Mouse (Mus musculus) limb, embryonic 14.5 days (tissue): ENCODE data around the gene Gpr1. TPM values are rescaled to one million over a fixed set of nuclear protein-coding genes. Genes with fewer than 3 reads are reported as not detected.
"Not testable (repeated sequence)": the region's sequence is repeated elsewhere in the genome, so short reads cannot be mapped to it uniquely, and the experiment has no call there.

ENCODE experiments used
- ATAC-seq: fragments of 200-750 bp; cut with Nextera tagmentation; 2 replicates; pipeline ENCODE4 v1.8.0; 2017; ENCODE audit warnings: low read depth, moderate number of reproducible peaks, moderate TSS enrichment; ENCODE audit not compliant: low FRiP score
- DNase-seq: peaks from one replicate; pipeline ENCODE4 v3.0.0-alpha.2; 2015; ENCODE audit warnings: low spot score
- H3K27ac ChIP-seq: fragments of 300-500 bp; sonication (generic); replicated peaks from 2 replicates; pipeline ENCODE4 v1.5.1; 2014; ENCODE audit warnings: low read depth, mild to moderate bottlenecking, low read length, moderate library complexity, mixed read lengths
- H3K27me3 ChIP-seq: fragments of 300-500 bp; sonication (generic); 2 replicates; pipeline ENCODE4 v1.6.1; 2014; ENCODE audit warnings: low read length, mixed read lengths; ENCODE audit not compliant: control insufficient read depth, insufficient read depth
- H3K36me3 ChIP-seq: fragments of 300-500 bp; sonication (generic); 2 replicates; pipeline ENCODE4 v1.6.1; 2014; ENCODE audit warnings: mild to moderate bottlenecking, low read length, moderate library complexity, mixed read lengths; ENCODE audit not compliant: control insufficient read depth, insufficient read depth
- H3K4me1 ChIP-seq: fragments of 300-500 bp; sonication (generic); 2 replicates; pipeline ENCODE4 v1.6.1; 2014; ENCODE audit warnings: antibody characterized with exemption, low read length, mixed read lengths; ENCODE audit not compliant: control insufficient read depth, insufficient read depth
- H3K4me2 ChIP-seq: fragments of 300-500 bp; sonication (generic); replicated peaks from 2 replicates; pipeline ENCODE4 v1.6.1; 2014; ENCODE audit warnings: low read depth, mild to moderate bottlenecking, low read length, moderate library complexity; ENCODE audit not compliant: severe bottlenecking
- H3K4me3 ChIP-seq: fragments of 300-500 bp; sonication (generic); replicated peaks from 2 replicates; pipeline ENCODE4 v1.5.1; 2014; ENCODE audit warnings: low read length
- H3K9ac ChIP-seq: fragments of 300-500 bp; sonication (generic); 2 replicates; pipeline ENCODE4 v1.6.1; 2014; ENCODE audit warnings: mild to moderate bottlenecking, low read depth, low read length, moderate library complexity; ENCODE audit not compliant: severe bottlenecking
- H3K9me3 ChIP-seq: fragments of 300-500 bp; sonication (generic); 2 replicates; pipeline ENCODE4 v1.6.1; 2016; ENCODE audit warnings: low read length; ENCODE audit not compliant: control insufficient read depth
- POLR2A ChIP-seq: fragments of 200-500 bp; IDR thresholded peaks from 2 replicates; pipeline ENCODE4 v1.8.0; 2012; ENCODE audit warnings: inconsistent platforms, mild to moderate bottlenecking, moderate library complexity, borderline replicate concordance; ENCODE audit not compliant: insufficient read depth, insufficient read length; ENCODE audit errors: extremely low read depth
- WGBS: fragments of 180-500 bp; shearing (Covaris S2); extraction: QIAGEN DNeasy Blood & Tissue Kit; methylation state at CpG from one replicate; pipeline ENCODE4 v1.1.7; 2014; 5-methylcytosine and 5-hydroxymethylcytosine counted together
- polyA plus RNA-seq, 2 experiments: library from polyadenylated mRNA; depleted of rRNA in 1 of 2; stranded (reverse) in 1 of 2; unstranded in 1 of 2; fragments of >200 nt; fragmentation: Nextera tagmentation in 1 of 2; extraction: Ambion mirVana in 1 of 2; gene quantifications; 2 replicates each; pipeline versions ENCODE4 v1.2.1 to v1.2.3; 2012 to 2014

Gene Gpr1
- polyA plus RNA-seq, 2 experiments, result 0.29 to 0.34 TPM

DNA sequence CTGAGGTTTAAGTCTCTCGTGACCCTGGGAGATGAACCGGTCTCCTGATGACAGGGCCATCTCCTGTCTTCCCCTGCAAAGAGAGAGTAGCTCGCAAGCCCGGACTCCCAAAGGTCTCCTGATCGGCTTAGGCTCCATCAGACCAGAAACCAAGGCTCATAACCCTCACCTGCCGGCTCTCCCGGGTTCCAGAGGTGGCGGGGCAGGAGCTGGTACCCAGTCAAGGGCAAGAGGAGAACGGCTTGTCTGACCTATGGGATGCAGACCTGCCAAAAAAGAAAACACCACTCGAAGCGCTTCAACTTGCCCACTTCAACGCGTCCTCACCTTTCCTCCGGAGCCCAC, 38.1 kb downstream of the Gpr1 start:
- no peaks in the 10 kb centered on the region for H3K27me3 ChIP-seq
- H3K36me3 ChIP-seq, result peaks cover 36% of the 10 kb centered on the region
- ATAC-seq (peak; percentile 14), DNase-seq (no peak)
- H3K4me2 ChIP-seq, result peak overlapping the region; percentile 71
- TF ChIP-seq POLR2A, result no peak
- peaks cover 19% of the 10 kb centered on the region for H3K4me1 ChIP-seq
- H3K9me3 ChIP-seq, result no peaks in the 10 kb centered on the region
- peak overlapping the region; percentile 62 for H3K4me3 ChIP-seq
- under 1% methylated on average over 13 of the region's 14 CpGs for WGBS
- peak overlapping the region; percentile 62 for H3K27ac ChIP-seq
- H3K9ac ChIP-seq, result peak overlapping the region; percentile 88

DNA sequence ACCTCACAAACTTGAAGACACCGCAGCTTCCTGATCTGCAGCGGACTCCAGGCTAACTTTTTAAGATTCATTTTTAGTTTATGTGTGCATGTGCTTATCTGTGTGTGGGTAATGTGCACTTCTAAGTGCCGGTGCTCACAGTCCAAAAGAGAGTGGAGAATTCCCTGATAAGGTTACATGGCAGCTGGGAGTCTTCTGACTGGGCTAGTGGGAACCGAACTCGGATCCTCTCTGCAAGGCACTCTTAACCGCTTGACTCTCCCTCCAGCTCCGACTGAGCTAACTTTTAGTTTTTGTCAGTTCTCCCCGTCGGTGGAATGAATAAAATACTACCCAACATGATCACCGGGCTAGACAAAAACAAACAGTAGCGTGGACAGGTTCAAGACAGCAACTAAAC, 38.5 kb downstream of the Gpr1 start:
- H3K36me3 ChIP-seq, result peaks cover 39% of the 10 kb centered on the region
- TF ChIP-seq POLR2A, result no peak
- H3K4me2 ChIP-seq, result peak overlapping the region; percentile 71
- 10% methylated on average over 11 of the region's 11 CpGs for whole genome bisulfite sequencing
- peak overlapping the region; percentile 62 for H3K27ac ChIP-seq
- peak overlapping the region; percentile 62 for H3K4me3 ChIP-seq
- DNase-seq, result no peak
- H3K27me3 ChIP-seq, result no peaks in the 10 kb centered on the region
- peaks cover 19% of the 10 kb centered on the region for H3K4me1 ChIP-seq
- H3K9me3 ChIP-seq, result no peaks in the 10 kb centered on the region
- ATAC-seq, result no peak
- H3K9ac ChIP-seq, result peak overlapping the region; percentile 88

DNA sequence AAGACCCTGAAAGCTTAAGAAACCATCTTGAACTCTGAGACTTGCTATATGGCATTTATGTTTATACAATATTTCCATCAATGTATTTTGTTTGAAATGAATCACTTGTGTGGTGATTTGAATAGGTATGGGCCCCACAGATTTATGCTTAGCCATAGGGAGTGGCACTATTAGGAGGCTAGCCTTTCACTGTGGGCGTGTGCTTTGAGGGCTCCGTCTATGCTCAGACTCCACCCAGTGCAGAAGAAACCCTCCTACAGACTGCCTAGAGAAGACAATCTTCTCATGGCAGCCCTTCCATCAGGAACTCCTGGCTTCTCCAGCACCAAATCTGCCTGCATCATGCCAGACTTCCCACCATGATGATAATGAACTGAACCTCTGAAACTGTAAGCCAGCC, 45.7 kb downstream of the Gpr1 start:
- Histone ChIP-seq H3K4me1 (no peaks in the 10 kb centered on the region), H3K9ac (no peak overlapping the region), H3K9me3 (no peaks in the 10 kb centered on the region), H3K4me3 (no peak overlapping the region), H3K36me3 (peaks cover 77% of the 10 kb centered on the region), H3K4me2 (no peak overlapping the region), H3K27ac (no peak overlapping the region), H3K27me3 (no peaks in the 10 kb centered on the region)
- no peak for ATAC-seq
- DNase-seq, result no peak
- no peak for TF ChIP-seq POLR2A
- 88% methylated on average over 2 of the region's 2 CpGs for WGBS

DNA sequence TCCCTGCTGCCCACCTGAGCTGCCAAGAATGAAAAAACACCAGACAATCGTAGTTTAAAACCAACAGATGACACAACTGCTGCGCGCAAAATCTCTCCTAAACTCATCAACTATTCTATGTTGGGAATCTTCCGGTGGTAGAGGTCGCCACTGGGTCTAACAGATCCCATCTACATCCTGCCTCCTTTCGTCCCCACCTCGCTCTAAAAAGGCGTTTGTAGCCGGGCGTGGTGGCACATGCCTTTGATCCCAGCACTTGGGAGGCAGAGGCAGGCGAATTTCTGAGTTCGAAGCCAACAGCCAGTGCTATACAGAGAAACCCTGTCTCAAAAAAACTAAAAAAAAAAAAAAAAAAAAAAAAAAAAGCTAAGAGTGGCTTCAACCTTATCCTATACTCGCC, 74.1 kb downstream of the Gpr1 start:
- no peaks in the 10 kb centered on the region for H3K4me1 ChIP-seq
- TF ChIP-seq POLR2A, result no peak
- ATAC-seq (no peak), DNase-seq (no peak)
- whole genome bisulfite sequencing, result 95% methylated on average over 13 of the region's 13 CpGs
- H3K27me3 ChIP-seq, result no peaks in the 10 kb centered on the region
- H3K4me3 ChIP-seq, result no peak overlapping the region
- peaks cover 42% of the 10 kb centered on the region for H3K36me3 ChIP-seq
- H3K27ac ChIP-seq, result no peak overlapping the region
- no peak overlapping the region for H3K9ac ChIP-seq
- H3K9me3 ChIP-seq, result no peaks in the 10 kb centered on the region
- no peak overlapping the region for H3K4me2 ChIP-seq

DNA sequence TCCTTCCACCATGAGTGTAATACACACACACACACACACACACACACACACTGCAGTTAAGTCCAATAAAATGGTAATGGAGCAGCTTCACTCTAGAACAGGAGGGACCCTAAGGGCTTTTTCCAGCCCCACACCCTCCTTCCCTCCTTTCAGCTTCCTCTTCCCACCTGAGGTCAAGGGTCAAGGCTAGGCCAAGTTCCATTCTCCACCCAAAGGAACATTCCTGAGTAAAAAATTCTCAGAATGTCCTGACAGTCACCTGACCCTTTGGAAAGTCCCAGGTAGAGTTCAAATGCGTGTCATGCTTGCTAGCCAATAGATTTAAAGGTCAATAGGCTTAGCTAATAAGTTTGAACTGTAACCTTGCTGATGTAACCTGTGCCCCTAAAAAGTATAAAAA, 75.8 kb downstream of the Gpr1 start:
- not testable (repeated sequence) for H3K4me1 ChIP-seq, H3K27me3 ChIP-seq, H3K9me3 ChIP-seq, H3K27ac ChIP-seq, ATAC-seq, H3K9ac ChIP-seq, DNase-seq, H3K4me3 ChIP-seq, H3K4me2 ChIP-seq
- peaks cover 27% of the 10 kb centered on the region for H3K36me3 ChIP-seq
- 90% methylated on average over 1 of the region's 1 CpGs for WGBS

DNA sequence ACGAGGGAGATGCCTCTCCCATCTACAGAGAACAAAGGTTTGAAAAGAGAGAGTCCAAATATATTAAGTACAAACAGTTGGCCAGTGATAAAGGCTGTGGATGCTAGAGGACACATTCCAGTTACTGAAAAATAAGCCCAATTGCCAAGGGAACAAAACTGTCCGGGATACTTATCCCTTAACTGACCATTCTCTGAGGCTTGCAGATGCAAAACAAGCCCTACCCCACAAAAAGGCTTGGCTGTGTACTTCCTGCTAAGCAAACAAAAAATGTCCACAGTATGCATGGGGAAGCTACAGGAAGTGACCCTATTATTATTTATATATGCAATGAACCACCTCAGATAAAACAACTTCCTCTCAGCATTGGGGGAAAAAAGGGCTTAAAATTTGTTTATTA, 76.4 kb downstream of the Gpr1 start:
- H3K36me3 ChIP-seq, result peaks cover 21% of the 10 kb centered on the region
- no peak for TF ChIP-seq POLR2A
- WGBS, result 85% methylated on average over 2 of the region's 2 CpGs
- ATAC-seq (no peak), DNase-seq (no peak)
- no peak overlapping the region for H3K9ac ChIP-seq
- no peak overlapping the region for H3K4me3 ChIP-seq
- no peak overlapping the region for H3K4me2 ChIP-seq
- H3K9me3 ChIP-seq, result no peaks in the 10 kb centered on the region
- no peak overlapping the region for H3K27ac ChIP-seq
- H3K4me1 ChIP-seq, result no peaks in the 10 kb centered on the region
- no peaks in the 10 kb centered on the region for H3K27me3 ChIP-seq
